Mouse (Mus musculus) hindbrain, postnatal 0 days (tissue): Measurements from ENCODE around the gene Plet1. TPM values are rescaled to one million over a fixed set of nuclear protein-coding genes. Genes with fewer than 3 reads are reported as not detected.

ENCODE experiments used
- ATAC-seq: fragments of 200-750 bp; cut with Nextera tagmentation; 2 replicates; pipeline ENCODE4 v1.8.0; 2017; ENCODE audit warnings: mild to moderate bottlenecking, moderate TSS enrichment, moderate library complexity
- DNase-seq: peaks from one replicate; pipeline ENCODE4 v3.0.0-alpha.2; 2015; ENCODE audit warnings: low spot score
- H3K27ac ChIP-seq: fragments of 300-500 bp; sonication (generic); 2 replicates; pipeline ENCODE4 v1.5.1; 2014; ENCODE audit warnings: mild to moderate bottlenecking
- H3K27me3 ChIP-seq: fragments of 300-500 bp; sonication (generic); 2 replicates; pipeline ENCODE4 v1.6.1; 2014; ENCODE audit warnings: low read length, mixed read lengths; ENCODE audit not compliant: insufficient read depth
- H3K36me3 ChIP-seq: fragments of 300-500 bp; sonication (generic); 2 replicates; pipeline ENCODE4 v1.6.1; 2014; ENCODE audit warnings: low read length, mixed read lengths; ENCODE audit not compliant: insufficient read depth
- H3K4me1 ChIP-seq: fragments of 300-500 bp; sonication (generic); 2 replicates; pipeline ENCODE4 v1.6.1; 2014; ENCODE audit warnings: antibody characterized with exemption, low read length, mixed read lengths; ENCODE audit not compliant: insufficient read depth
- H3K4me2 ChIP-seq: fragments of 300-500 bp; sonication (generic); 2 replicates; pipeline ENCODE4 v1.6.1; 2014; ENCODE audit warnings: low read depth, mild to moderate bottlenecking, low read length, moderate library complexity, mixed read lengths
- H3K4me3 ChIP-seq: fragments of 300-500 bp; sonication (generic); 2 replicates; pipeline ENCODE4 v1.5.1; 2014; ENCODE audit warnings: low read length
- H3K9ac ChIP-seq: fragments of 300-500 bp; sonication (generic); replicated peaks from 2 replicates; pipeline ENCODE4 v1.6.1; 2014; ENCODE audit warnings: mild to moderate bottlenecking, low read length, moderate library complexity, mixed read lengths
- H3K9me3 ChIP-seq: fragments of 300-500 bp; sonication (generic); 2 replicates; pipeline ENCODE4 v1.6.1; 2016; ENCODE audit warnings: low read length, mixed read lengths
- CTCF ChIP-seq: IDR thresholded peaks from 2 replicates; pipeline ENCODE4 v1.5.1; 2016; ENCODE audit warnings: antibody characterized with exemption, control low read depth, low read depth
- WGBS: fragments of 180-500 bp; shearing (Covaris S2); extraction: QIAGEN DNeasy Blood & Tissue Kit; methylation state at CpG from one replicate; pipeline ENCODE4 v1.1.7; 2014; 5-methylcytosine and 5-hydroxymethylcytosine counted together
- polyA plus RNA-seq: library from polyadenylated mRNA; unstranded; fragments of >200 nt; fragmentation: Nextera tagmentation; extraction: Ambion mirVana; gene quantifications from 2 replicates; pipeline ENCODE4 v1.2.1, GENCODE M21; 2015
- total RNA-seq: library from RNA; depleted of rRNA; stranded (reverse); fragments of >200 nt; gene quantifications from 2 replicates; pipeline ENCODE4 v1.2.3, GENCODE M21; 2014

Gene Plet1
- total and polyA plus RNA-seq, 2 experiments from 2014 or later: 0.37 to 1.0 TPM

DNA sequence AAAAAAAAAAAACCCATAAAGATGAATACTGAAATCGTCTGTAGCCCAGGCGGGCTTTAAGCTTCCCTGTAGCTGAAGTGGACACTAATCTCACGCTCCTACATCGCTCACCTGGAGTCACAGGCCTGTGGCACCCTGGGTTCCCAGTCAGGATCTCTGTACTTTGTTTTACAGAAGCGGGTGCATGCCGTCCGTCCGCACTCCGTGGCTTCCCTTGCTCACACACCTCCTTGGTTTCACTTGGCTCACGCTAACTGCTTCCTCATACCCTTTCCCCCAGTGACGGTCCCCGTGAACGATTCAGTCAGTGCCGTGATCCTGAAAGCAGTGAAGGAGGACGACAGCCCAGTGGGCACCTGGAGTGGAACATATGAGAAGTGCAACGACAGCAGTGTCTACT lies 4.5 kb downstream of the Plet1 start:
- Histone ChIP-seq H3K4me1 (no peaks in the 10 kb centered on the region), H3K4me3 (no peak overlapping the region), H3K9ac (no peak overlapping the region), H3K27me3 (no peaks in the 10 kb centered on the region), H3K27ac (no peak overlapping the region), H3K9me3 (no peaks in the 10 kb centered on the region), H3K4me2 (no peak overlapping the region), H3K36me3 (no peaks in the 10 kb centered on the region)
- 88% methylated on average over 16 of the region's 16 CpGs for WGBS
- ATAC-seq (no peak), DNase-seq (no peak)
- no peak for TF ChIP-seq CTCF

GRCm38 (mm10) chr9:50499781-50500180 lies 5.5 kb downstream of the Plet1 start:
- H3K36me3 ChIP-seq: no peaks in the 10 kb centered on the region
- TF ChIP-seq CTCF: no peak

GRCm38 (mm10) chr9:50500467-50500973 lies 6.2 kb downstream of the Plet1 start:
- H3K36me3 ChIP-seq: no peaks in the 10 kb centered on the region
- peak overlapping the region; percentile 54; the same call in 1 of the 2 replicates for H3K27ac ChIP-seq
- ATAC-seq (no peak), DNase-seq (no peak)
- no peaks in the 10 kb centered on the region for H3K27me3 ChIP-seq
- 74% methylated on average over 15 of the region's 15 CpGs for WGBS
- peak overlapping the region; percentile 55 for H3K4me2 ChIP-seq
- H3K4me1 ChIP-seq: no peaks in the 10 kb centered on the region
- H3K9me3 ChIP-seq: no peaks in the 10 kb centered on the region
- H3K4me3 ChIP-seq: peak overlapping the region; percentile 23
- peak overlapping the region; percentile 24; the same call in 1 of the 2 replicates for H3K9ac ChIP-seq
- TF ChIP-seq CTCF: no peak

More at GRCm38 (mm10) chr9:50499781-50500180, 5.5 kb downstream of the Plet1 start:
- DNase-seq (no peak), ATAC-seq (no peak)
- no peak overlapping the region for H3K4me2 ChIP-seq
- no peaks in the 10 kb centered on the region for H3K4me1 ChIP-seq
- no peaks in the 10 kb centered on the region for H3K27me3 ChIP-seq
- 86% methylated on average over 3 of the region's 3 CpGs for WGBS
- no peak overlapping the region for H3K4me3 ChIP-seq
- H3K9me3 ChIP-seq: no peaks in the 10 kb centered on the region
- no peak overlapping the region for H3K9ac ChIP-seq
- no peak overlapping the region for H3K27ac ChIP-seq

DNA sequence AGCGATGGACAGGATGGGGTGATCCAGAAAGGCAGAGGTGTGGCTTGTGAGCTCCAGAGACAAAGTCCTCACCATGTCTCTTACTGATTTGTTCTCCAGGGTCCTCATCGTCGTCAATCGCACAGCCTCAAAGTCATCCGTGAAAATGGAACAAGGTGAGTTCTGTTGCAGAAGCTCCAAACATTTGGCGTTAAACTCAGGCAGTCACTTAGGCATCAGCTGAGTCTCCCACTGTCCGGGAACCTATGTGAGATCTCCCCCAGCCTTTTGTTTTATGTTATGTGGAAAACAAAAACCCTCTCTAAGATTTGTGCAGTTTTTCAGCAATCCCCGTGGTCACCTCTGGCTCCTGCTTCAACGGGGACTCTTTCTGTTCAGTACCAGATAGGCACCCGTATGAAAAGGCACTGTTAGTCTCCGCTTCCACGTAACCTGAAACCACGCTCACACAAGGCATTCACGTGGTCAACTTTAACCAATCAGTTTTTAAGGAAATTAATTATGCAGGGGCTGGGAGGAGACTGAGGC lies 6.7 kb downstream of the Plet1 start:
- H3K4me2 ChIP-seq: peak overlapping the region; percentile 55
- peak overlapping the region; percentile 23 for H3K4me3 ChIP-seq
- H3K4me1 ChIP-seq: no peaks in the 10 kb centered on the region
- WGBS: 32% methylated on average over 14 of the region's 14 CpGs
- peak overlapping the region; percentile 24; the same call in 1 of the 2 replicates for H3K9ac ChIP-seq
- no peaks in the 10 kb centered on the region for H3K36me3 ChIP-seq
- ATAC-seq (peak; percentile 88), DNase-seq (peak; percentile 76)
- H3K9me3 ChIP-seq: no peaks in the 10 kb centered on the region
- peak overlapping the region; percentile 54; the same call in 1 of the 2 replicates for H3K27ac ChIP-seq
- no peak for TF ChIP-seq CTCF
- H3K27me3 ChIP-seq: no peaks in the 10 kb centered on the region

GRCm38 (mm10) chr9:50502949-50503348 lies 8.6 kb downstream of the Plet1 start:
- no peak overlapping the region for H3K4me2 ChIP-seq
- TF ChIP-seq CTCF: no peak
- WGBS: 94% methylated on average over 3 of the region's 3 CpGs
- no peak overlapping the region for H3K4me3 ChIP-seq
- ATAC-seq (no peak), DNase-seq (no peak)
- no peak overlapping the region for H3K27ac ChIP-seq
- no peak overlapping the region for H3K9ac ChIP-seq
- H3K9me3 ChIP-seq: no peaks in the 10 kb centered on the region
- H3K4me1 ChIP-seq: no peaks in the 10 kb centered on the region
- no peaks in the 10 kb centered on the region for H3K27me3 ChIP-seq
- no peaks in the 10 kb centered on the region for H3K36me3 ChIP-seq

- Histone ChIP-seq H3K4me1 (no peaks in the 10 kb centered on the region), H3K9me3 (no peaks in the 10 kb centered on the region), H3K27ac (no peak overlapping the region), H3K9ac (no peak overlapping the region), H3K36me3 (no peaks in the 10 kb centered on the region), H3K4me3 (no peak overlapping the region), H3K27me3 (no peaks in the 10 kb centered on the region), H3K4me2 (no peak overlapping the region)
- no peak for TF ChIP-seq CTCF
- 57% methylated on average over 6 of the region's 6 CpGs for WGBS
- ATAC-seq (no peak), DNase-seq (no peak)
These were observed 11.1 kb downstream of the Plet1 start for GRCm38 (mm10) chr9:50505405-50505804.

GRCm38 (mm10) chr9:50507570-50507969 lies 13.2 kb downstream of the Plet1 start:
- H3K9ac ChIP-seq: no peak overlapping the region
- no peaks in the 10 kb centered on the region for H3K9me3 ChIP-seq
- H3K27ac ChIP-seq: no peak overlapping the region
- no peaks in the 10 kb centered on the region for H3K27me3 ChIP-seq
- WGBS: 77% methylated on average over 7 of the region's 7 CpGs
- no peak for TF ChIP-seq CTCF
- H3K4me1 ChIP-seq: no peaks in the 10 kb centered on the region
- H3K4me3 ChIP-seq: no peak overlapping the region
- no peak overlapping the region for H3K4me2 ChIP-seq
- no peak for DNase-seq
- ATAC-seq: no peak
- H3K36me3 ChIP-seq: no peaks in the 10 kb centered on the region
